Mouse (Mus musculus) lung, adult 2 months (tissue): ENCODE measurements at regions not wholly inside any gene's neighbourhood (a gene's known extent, or its start where the extent isn't known, plus 50 kb on each side); places are given as distances from the start of the nearest gene placed in this dataset.

ENCODE experiments used
- CTCF ChIP-seq: fragments of 200-500 bp; IDR thresholded peaks from 2 replicates; pipeline ENCODE4 v1.5.1; 2011; ENCODE audit warnings: mild to moderate bottlenecking, low read length, control low read depth; ENCODE audit not compliant: insufficient read depth
- POLR2A ChIP-seq: fragments of 200-500 bp; IDR thresholded peaks from 2 replicates; pipeline ENCODE4 v1.6.1; 2011; ENCODE audit warnings: low read depth, mild to moderate bottlenecking, control low read depth, low read length, borderline replicate concordance; ENCODE audit errors: extremely low read depth

DNA sequence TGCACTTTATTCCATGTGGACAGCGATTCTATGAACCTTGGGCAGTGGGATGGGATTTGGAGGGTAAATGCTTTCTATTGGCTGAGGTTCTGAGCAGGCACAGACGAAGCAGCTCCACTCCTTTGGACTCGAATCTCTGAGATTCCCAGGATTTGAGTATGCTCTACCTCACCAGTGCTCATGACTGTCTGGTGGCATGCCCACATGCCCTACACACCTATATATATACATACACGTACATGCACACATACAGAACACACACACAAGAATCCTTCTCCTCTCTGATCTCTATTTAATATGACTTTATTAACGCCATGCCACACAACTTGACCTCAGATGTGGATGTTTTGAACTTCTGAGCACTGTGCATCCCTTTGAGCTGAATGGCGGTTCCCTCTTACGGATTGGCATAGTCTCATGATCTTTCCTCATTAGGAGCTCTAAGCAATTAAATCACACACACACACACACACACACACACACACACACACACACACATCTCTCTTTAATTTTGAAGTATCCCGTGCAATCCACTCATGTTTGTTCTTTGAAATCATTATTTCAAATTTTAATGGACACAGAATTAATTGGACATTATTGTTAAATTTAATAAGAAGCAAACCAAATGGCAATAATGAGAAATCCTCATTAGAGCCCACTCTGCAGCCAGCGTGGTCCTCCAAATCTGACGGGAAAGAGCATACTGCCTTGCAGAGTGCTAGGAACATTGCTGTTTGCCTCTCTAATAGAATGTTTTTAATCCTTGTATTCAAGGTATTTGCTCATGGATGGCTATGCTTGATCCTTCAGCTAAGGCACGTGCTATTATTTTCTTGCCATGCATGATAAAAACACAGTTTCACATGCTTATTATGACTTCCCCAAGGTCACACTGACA is 205.1 kb upstream of the Kirrel3 start:
- TF ChIP-seq CTCF (no peak), POLR2A (no peak)
